Mouse (Mus musculus) brain, embryonic 14.5 days (tissue): Measurements from ENCODE around the gene Ell.

Source experiments
- CTCF ChIP-seq: fragments of 200-500 bp; IDR thresholded peaks from 2 replicates; pipeline ENCODE4 v1.5.1; 2012; ENCODE audit warnings: inconsistent platforms, mild to moderate bottlenecking, moderate library complexity, borderline replicate concordance; ENCODE audit not compliant: insufficient read depth, insufficient read length; ENCODE audit errors: extremely low read depth
- POLR2A ChIP-seq: fragments of 200-500 bp; IDR thresholded peaks from 2 replicates; pipeline ENCODE4 v1.6.1; 2012; ENCODE audit warnings: mild to moderate bottlenecking, inconsistent platforms, borderline replicate concordance; ENCODE audit not compliant: poor library complexity, insufficient read depth, insufficient read length, severe bottlenecking; ENCODE audit errors: extremely low read depth

GRCm38 (mm10) chr8:70611849-70612248 is 72.6 kb downstream of the Ell start:
- TF ChIP-seq POLR2A: no peak
- TF ChIP-seq CTCF: peak; percentile 94
